Mouse (Mus musculus): ENCODE results near the gene Slc22a13. TPM values are rescaled to one million over a fixed set of nuclear protein-coding genes. Genes with fewer than 3 reads are reported as not detected.
"Not testable (repeated sequence)": the region's sequence is repeated elsewhere in the genome, so short reads cannot be mapped to it uniquely, and the experiment has no call there.

Gene Slc22a13
- polyA plus RNA-seq, 2 experiments, result 0.06 TPM; not detected in 1

- Histone ChIP-seq H3K9ac (ENCODE audit: low read depth, low read length, severe bottlenecking) (no peak overlapping the region), H3K9me3 (ENCODE audit: control insufficient read depth, low read length) (no peaks in the 10 kb centered on the region), H3K36me3 (ENCODE audit: control insufficient read depth, insufficient read depth, low read length) (peaks cover 30% of the 10 kb centered on the region), H3K4me2 (replicated peaks; ENCODE audit: low read depth, low read length, severe bottlenecking) (no peak overlapping the region), H3K4me1 (ENCODE audit: control insufficient read depth, insufficient read depth, low read length) (no peaks in the 10 kb centered on the region), H3K27ac (replicated peaks; ENCODE audit: low read depth, low read length) (no peak overlapping the region), H3K4me3 (replicated peaks; ENCODE audit: low read length) (no peak overlapping the region), H3K27me3 (ENCODE audit: control insufficient read depth, insufficient read depth, low read length) (no peaks in the 10 kb centered on the region)
- 95% methylated on average over 4 of the region's 4 CpGs for WGBS
- DNase-seq (ENCODE audit: low spot score) (no peak), ATAC-seq (ENCODE audit: low FRiP score, low read depth) (no peak)
- TF ChIP-seq POLR2A (IDR thresholded peaks at IDR 0.05; ENCODE audit: borderline replicate concordance, extremely low read depth, insufficient read depth, insufficient read length), result no peak
Observed at GRCm38 (mm10) chr9:119238796-119239195, 29.9 kb upstream of the Slc22a13 start.

- Histone ChIP-seq H3K9me3 (ENCODE audit: control insufficient read depth, low read length) (no peaks in the 10 kb centered on the region), H3K4me3 (replicated peaks; ENCODE audit: low read length) (no peak overlapping the region), H3K9ac (ENCODE audit: low read depth, low read length, severe bottlenecking) (no peak overlapping the region), H3K27ac (replicated peaks; ENCODE audit: low read depth, low read length) (no peak overlapping the region), H3K4me2 (replicated peaks; ENCODE audit: low read depth, low read length, severe bottlenecking) (no peak overlapping the region), H3K4me1 (ENCODE audit: control insufficient read depth, insufficient read depth, low read length) (no peaks in the 10 kb centered on the region), H3K27me3 (ENCODE audit: control insufficient read depth, insufficient read depth, low read length) (no peaks in the 10 kb centered on the region), H3K36me3 (ENCODE audit: control insufficient read depth, insufficient read depth, low read length) (no peaks in the 10 kb centered on the region)
- TF ChIP-seq POLR2A (IDR thresholded peaks at IDR 0.05; ENCODE audit: borderline replicate concordance, extremely low read depth, insufficient read depth, insufficient read length), result no peak
- WGBS, result 91% methylated on average over 5 of the region's 7 CpGs
- ATAC-seq (ENCODE audit: low FRiP score, low read depth) (no peak), DNase-seq (ENCODE audit: low spot score) (no peak)
Observed at GRCm38 (mm10) chr9:119231552-119231951, 22.7 kb upstream of the Slc22a13 start.

GRCm38 (mm10) chr9:119230829-119231228, 21.9 kb upstream of the Slc22a13 start:
- Histone ChIP-seq H3K4me3 (replicated peaks; ENCODE audit: low read length) (no peak overlapping the region), H3K9ac (ENCODE audit: low read depth, low read length, severe bottlenecking) (no peak overlapping the region), H3K9me3 (ENCODE audit: control insufficient read depth, low read length) (no peaks in the 10 kb centered on the region), H3K4me2 (replicated peaks; ENCODE audit: low read depth, low read length, severe bottlenecking) (no peak overlapping the region), H3K36me3 (ENCODE audit: control insufficient read depth, insufficient read depth, low read length) (no peaks in the 10 kb centered on the region), H3K27ac (replicated peaks; ENCODE audit: low read depth, low read length) (no peak overlapping the region), H3K4me1 (ENCODE audit: control insufficient read depth, insufficient read depth, low read length) (no peaks in the 10 kb centered on the region), H3K27me3 (ENCODE audit: control insufficient read depth, insufficient read depth, low read length) (no peaks in the 10 kb centered on the region)
- DNase-seq (ENCODE audit: low spot score) (no peak), ATAC-seq (ENCODE audit: low FRiP score, low read depth) (no peak)
- no peak for TF ChIP-seq POLR2A (IDR thresholded peaks at IDR 0.05; ENCODE audit: borderline replicate concordance, extremely low read depth, insufficient read depth, insufficient read length)
- WGBS, result 90% methylated on average over 2 of the region's 2 CpGs

GRCm38 (mm10) chr9:119220249-119220648, 11.4 kb upstream of the Slc22a13 start:
- Histone ChIP-seq H3K27me3 (ENCODE audit: control insufficient read depth, insufficient read depth, low read length) (no peaks in the 10 kb centered on the region), H3K4me1 (ENCODE audit: control insufficient read depth, insufficient read depth, low read length) (no peaks in the 10 kb centered on the region), H3K4me2 (replicated peaks; ENCODE audit: low read depth, low read length, severe bottlenecking) (no peak overlapping the region), H3K9me3 (ENCODE audit: control insufficient read depth, low read length) (0 out of 2 replicates have a peak, but pooled peaks cover under 1% of the 10 kb centered on the region), H3K4me3 (replicated peaks; ENCODE audit: low read length) (no peak overlapping the region), H3K27ac (replicated peaks; ENCODE audit: low read depth, low read length) (no peak overlapping the region), H3K9ac (ENCODE audit: low read depth, low read length, severe bottlenecking) (no peak overlapping the region), H3K36me3 (ENCODE audit: control insufficient read depth, insufficient read depth, low read length) (no peaks in the 10 kb centered on the region; the same call in 1 of the 2 replicates)
- DNase-seq (ENCODE audit: low spot score) (no peak), ATAC-seq (ENCODE audit: low FRiP score, low read depth) (no peak)
- TF ChIP-seq POLR2A (IDR thresholded peaks at IDR 0.05; ENCODE audit: borderline replicate concordance, extremely low read depth, insufficient read depth, insufficient read length), result no peak
- WGBS, result 89% methylated on average over 4 of the region's 4 CpGs

GRCm38 (mm10) chr9:119219667-119220066, 10.8 kb upstream of the Slc22a13 start:
- Histone ChIP-seq H3K27me3 (ENCODE audit: control insufficient read depth, insufficient read depth, low read length) (no peaks in the 10 kb centered on the region), H3K9ac (ENCODE audit: low read depth, low read length, severe bottlenecking) (no peak overlapping the region), H3K4me2 (replicated peaks; ENCODE audit: low read depth, low read length, severe bottlenecking) (no peak overlapping the region), H3K9me3 (ENCODE audit: control insufficient read depth, low read length) (no peaks in the 10 kb centered on the region), H3K36me3 (ENCODE audit: control insufficient read depth, insufficient read depth, low read length) (no peaks in the 10 kb centered on the region), H3K4me1 (ENCODE audit: control insufficient read depth, insufficient read depth, low read length) (no peaks in the 10 kb centered on the region), H3K4me3 (replicated peaks; ENCODE audit: low read length) (no peak overlapping the region), H3K27ac (replicated peaks; ENCODE audit: low read depth, low read length) (no peak overlapping the region)
- DNase-seq (ENCODE audit: low spot score), result no peak
- no peak for ATAC-seq (ENCODE audit: low FRiP score, low read depth)
- 80% methylated on average over 2 of the region's 2 CpGs for WGBS
- TF ChIP-seq POLR2A (IDR thresholded peaks at IDR 0.05; ENCODE audit: borderline replicate concordance, extremely low read depth, insufficient read depth, insufficient read length), result no peak

GRCm38 (mm10) chr9:119215341-119215740, 6.4 kb upstream of the Slc22a13 start:
- H3K27ac ChIP-seq (replicated peaks; ENCODE audit: low read depth, low read length); DNase-seq (ENCODE audit: low spot score); H3K9me3 ChIP-seq (ENCODE audit: control insufficient read depth, low read length); H3K36me3 ChIP-seq (ENCODE audit: control insufficient read depth, insufficient read depth, low read length); H3K9ac ChIP-seq (ENCODE audit: low read depth, low read length, severe bottlenecking); H3K4me3 ChIP-seq (replicated peaks; ENCODE audit: low read length); ATAC-seq (ENCODE audit: low FRiP score, low read depth); H3K4me2 ChIP-seq (replicated peaks; ENCODE audit: low read depth, low read length, severe bottlenecking); H3K27me3 ChIP-seq (ENCODE audit: control insufficient read depth, insufficient read depth, low read length); H3K4me1 ChIP-seq (ENCODE audit: control insufficient read depth, insufficient read depth, low read length): not testable (repeated sequence)
- 87% methylated on average over 2 of the region's 2 CpGs for WGBS
